Mouse (Mus musculus): ENCODE results near the gene Csmd2.

Csmd2 gene

DNA sequence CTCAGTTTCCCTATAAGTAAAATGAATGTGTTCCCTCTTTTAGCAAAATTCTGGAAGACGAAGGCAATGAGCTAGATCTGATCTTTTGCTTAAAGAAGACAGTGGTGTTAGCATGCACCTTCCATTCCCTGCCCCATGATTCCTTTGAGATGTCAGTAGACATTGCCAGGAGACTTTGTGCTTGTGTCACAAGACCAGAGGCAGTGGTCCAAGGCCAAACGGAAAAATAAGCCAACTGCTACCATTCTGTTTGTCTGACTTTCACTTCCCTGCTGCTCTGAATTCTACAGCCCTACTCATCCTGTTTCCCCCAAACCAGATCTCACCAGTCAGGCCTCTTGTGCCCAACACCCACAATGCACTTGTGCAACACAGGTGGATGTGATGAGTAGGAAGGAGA, 427.1 kb downstream of the Csmd2 start:
- no peak for DNase-seq (ENCODE audit: low spot score in 2 of 2)

GRCm38 (mm10) chr4:128419988-128420617, 432.4 kb downstream of the Csmd2 start:
- DNase-seq (ENCODE audit: low spot score in 2 of 2) = no peak

GRCm38 (mm10) chr4:128422486-128422885, 434.8 kb downstream of the Csmd2 start:
- no peak for DNase-seq (ENCODE audit: low spot score in 2 of 2)

DNA sequence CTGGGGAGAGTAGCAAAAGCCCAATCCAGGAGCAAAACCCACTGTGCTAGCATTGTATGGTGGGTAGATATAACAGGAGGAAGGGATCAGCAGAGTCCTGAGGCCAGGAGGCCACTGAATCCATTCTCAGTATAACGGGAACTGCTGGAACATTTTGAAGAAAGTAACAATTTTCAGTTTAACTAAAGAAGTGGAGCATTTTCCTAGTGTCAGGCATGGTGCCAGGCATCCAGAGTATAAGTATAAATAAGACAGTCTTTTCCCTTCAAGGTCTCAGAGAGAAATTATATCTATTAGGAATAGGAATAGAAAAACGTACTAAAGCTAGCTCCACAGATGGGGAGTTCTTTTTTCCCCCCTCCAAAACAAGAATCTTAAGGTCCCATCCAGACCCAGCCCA, 437.7 kb downstream of the Csmd2 start:
- DNase-seq (ENCODE audit: low spot score in 2 of 2) = no peak

GRCm38 (mm10) chr4:128427261-128428030, 439.8 kb downstream of the Csmd2 start:
- DNase-seq (ENCODE audit: low spot score in 2 of 2) = no peak

- DNase-seq (ENCODE audit: low spot score in 2 of 2) = no peak
Observed at GRCm38 (mm10) chr4:128428303-128429107, 440.8 kb downstream of the Csmd2 start.

- DNase-seq (ENCODE audit: low spot score in 2 of 2) = no peak
Observed at GRCm38 (mm10) chr4:128429591-128429990, 441.9 kb downstream of the Csmd2 start.

DNA sequence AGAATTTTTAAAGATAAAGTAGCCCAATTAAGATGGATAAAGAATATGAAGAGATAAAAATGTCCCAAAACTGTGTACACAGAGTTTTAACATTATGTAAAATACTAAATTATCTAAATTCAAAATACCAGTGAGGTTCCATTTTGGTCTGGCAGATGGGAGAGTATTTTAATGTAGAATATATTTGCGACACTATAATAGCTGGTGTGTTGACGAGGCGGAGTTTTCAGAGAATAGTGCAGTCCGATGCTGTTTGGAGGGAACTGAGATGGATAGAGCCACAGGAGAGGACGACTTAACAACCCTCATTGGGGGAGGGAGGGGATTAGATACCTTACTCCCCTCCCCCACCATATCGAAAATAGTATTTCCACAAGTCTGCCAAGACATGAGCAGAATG, 452.9 kb downstream of the Csmd2 start:
- DNase-seq (ENCODE audit: low spot score in 2 of 2) = no peak

DNA sequence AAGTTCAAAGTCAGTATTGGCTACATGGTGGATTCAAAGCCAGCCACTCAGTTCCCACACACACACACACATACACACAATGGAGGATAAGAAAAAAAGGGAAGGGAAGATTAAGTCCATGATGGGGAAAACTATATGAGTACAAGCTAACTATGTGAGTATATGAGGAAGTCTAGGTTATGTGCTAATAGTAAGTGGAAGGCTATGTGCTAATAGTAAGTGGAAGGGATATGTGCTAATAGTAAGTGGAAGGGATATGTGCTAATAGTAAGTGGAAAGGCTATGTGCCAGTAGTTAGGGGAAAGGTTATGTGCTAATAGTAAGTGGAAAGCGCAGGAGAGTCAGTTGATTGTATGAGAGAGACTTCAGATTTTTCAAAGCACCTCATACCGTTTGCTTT, 453.6 kb downstream of the Csmd2 start:
- DNase-seq (ENCODE audit: low spot score in 2 of 2) = no peak

DNA sequence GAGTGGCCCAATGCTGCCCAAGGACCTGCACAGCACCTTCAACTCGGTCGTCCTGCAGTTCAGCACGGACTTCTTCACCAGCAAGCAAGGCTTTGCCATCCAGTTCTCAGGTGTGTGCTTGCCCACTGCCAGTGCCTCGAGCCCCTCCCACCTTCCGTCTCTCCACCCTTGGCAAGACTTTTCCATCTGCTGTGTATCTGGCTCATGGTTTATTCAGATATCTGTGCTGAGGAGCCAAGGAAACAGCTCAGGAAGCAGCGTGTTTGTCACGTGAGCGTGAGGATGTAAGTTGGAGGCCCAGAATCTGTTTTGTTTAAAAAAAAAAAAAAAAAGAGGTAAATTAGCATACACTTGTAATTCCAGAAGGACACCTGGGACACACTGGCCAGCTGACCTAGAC, 455.1 kb downstream of the Csmd2 start:
- no peak for DNase-seq (ENCODE audit: low spot score in 2 of 2)

- no peak for DNase-seq (ENCODE audit: low spot score in 2 of 2)
Observed at GRCm38 (mm10) chr4:128445514-128446260, 458.0 kb downstream of the Csmd2 start.

GRCm38 (mm10) chr4:128448831-128449431, 461.3 kb downstream of the Csmd2 start:
- DNase-seq (ENCODE audit: low spot score in 2 of 2) = no peak

- no peak for DNase-seq (ENCODE audit: low spot score in 2 of 2)
Observed at GRCm38 (mm10) chr4:128450137-128450536, 462.5 kb downstream of the Csmd2 start.

- no peak for DNase-seq (ENCODE audit: low spot score in 2 of 2)
Observed at GRCm38 (mm10) chr4:128450974-128451373, 463.3 kb downstream of the Csmd2 start.

DNA sequence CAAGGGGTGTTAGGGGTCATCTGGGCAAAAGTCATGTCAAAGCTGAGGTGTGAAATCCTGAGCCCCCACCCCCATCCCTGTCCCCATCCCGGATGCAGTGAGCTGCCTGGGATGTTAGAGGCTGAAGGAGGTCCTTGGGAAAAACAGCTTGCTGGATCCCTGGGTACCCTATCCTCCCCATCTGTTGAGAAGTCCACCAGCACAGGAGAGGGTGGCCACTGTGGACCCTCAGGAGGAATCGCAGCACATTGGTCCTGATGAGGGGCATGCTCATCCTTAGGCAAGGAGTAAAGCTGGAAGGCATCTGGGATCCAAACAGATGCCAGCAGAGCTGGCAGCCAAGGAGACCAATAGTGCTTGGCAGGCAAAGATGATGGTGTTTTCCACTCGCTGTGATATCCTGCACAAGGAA, 463.7 kb downstream of the Csmd2 start:
- no peak for DNase-seq (ENCODE audit: low spot score in 2 of 2)

- DNase-seq (ENCODE audit: low spot score in 2 of 2) = no peak
Observed at GRCm38 (mm10) chr4:128466708-128467107, 479.1 kb downstream of the Csmd2 start.

- DNase-seq (ENCODE audit: low spot score in 2 of 2) = no peak
Observed at GRCm38 (mm10) chr4:128468040-128468439, 480.4 kb downstream of the Csmd2 start.

- DNase-seq (ENCODE audit: low spot score in 2 of 2) = no peak
Observed at GRCm38 (mm10) chr4:128476249-128476648, 488.6 kb downstream of the Csmd2 start.

GRCm38 (mm10) chr4:128483891-128484290, 496.2 kb downstream of the Csmd2 start:
- no peak for DNase-seq (ENCODE audit: low spot score in 2 of 2)

DNA sequence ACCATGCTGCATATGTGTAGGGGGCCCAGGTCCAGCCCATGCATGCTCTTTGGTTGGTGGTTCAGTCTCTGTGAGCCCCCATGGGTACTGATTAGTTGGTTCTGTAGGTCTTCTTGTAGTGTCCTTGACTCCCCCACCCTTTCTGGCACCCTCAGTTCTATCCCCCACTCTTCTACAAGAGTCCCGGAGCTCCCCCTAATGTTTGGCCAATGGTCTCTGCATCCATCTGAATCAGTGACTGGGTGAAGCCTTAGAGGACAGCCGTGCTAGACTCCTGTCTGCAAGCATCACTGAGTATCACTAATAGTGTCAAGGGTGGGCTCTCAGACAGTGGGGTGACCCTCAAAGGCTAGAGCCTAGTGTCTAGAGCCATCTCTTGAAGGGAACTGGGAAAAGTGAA, 497.0 kb downstream of the Csmd2 start:
- DNase-seq (ENCODE audit: low spot score in 2 of 2) = no peak

GRCm38 (mm10) chr4:128489521-128490100, 502.0 kb downstream of the Csmd2 start:
- DNase-seq (ENCODE audit: low spot score in 2 of 2) = no peak
